Mouse (Mus musculus) G1E (cell line): Measurements from ENCODE around the gene Arl8b.
"Not testable (repeated sequence)": the region's sequence is repeated elsewhere in the genome, so short reads cannot be mapped to it uniquely, and the experiment has no call there.

Experiments used
- CTCF ChIP-seq: IDR thresholded peaks from 2 replicates; pipeline ENCODE4 v1.5.1; 2012; ENCODE audit warnings: low read depth, low read length, inconsistent platforms, mixed read lengths
- GATA1 ChIP-seq: IDR thresholded peaks from 2 replicates; pipeline ENCODE4 v1.6.1; 2012; ENCODE audit warnings: borderline replicate concordance, low read length, inconsistent platforms, mixed read lengths
- GATA2 ChIP-seq: IDR thresholded peaks from 2 replicates; pipeline ENCODE4 v1.6.1; 2012; ENCODE audit warnings: low read depth, low read length, inconsistent platforms, borderline replicate concordance

GRCm38 (mm10) chr6:108869031-108869430 lies 86.1 kb downstream of the Arl8b start:
- not testable (repeated sequence) for TF ChIP-seq GATA2, GATA1, CTCF
